Mouse (Mus musculus) ES-Bruce4 (cell line): ENCODE results near the gene Serhl. TPM values are rescaled to one million over a fixed set of nuclear protein-coding genes. Genes with fewer than 3 reads are reported as not detected.

ENCODE experiments used
- H3K27ac ChIP-seq: 2 replicates; pipeline ENCODE4 v1.5.1; 2012; ENCODE audit warnings: low read length, inconsistent platforms; ENCODE audit not compliant: insufficient read depth
- H3K27me3 ChIP-seq: 2 replicates; pipeline ENCODE4 v1.6.1; 2012; ENCODE audit warnings: mild to moderate bottlenecking, low read length, inconsistent platforms; ENCODE audit not compliant: control insufficient read depth, poor library complexity, insufficient read depth, severe bottlenecking
- H3K36me3 ChIP-seq: 2 replicates; pipeline ENCODE4 v1.6.1; 2012; ENCODE audit warnings: inconsistent platforms, mild to moderate bottlenecking, low read length, moderate library complexity; ENCODE audit not compliant: control insufficient read depth, poor library complexity, insufficient read depth, severe bottlenecking
- H3K4me1 ChIP-seq: one replicate; pipeline ENCODE4 v1.8.1; 2011; ENCODE audit warnings: low read length; ENCODE audit not compliant: control insufficient read depth, insufficient read depth
- H3K4me3 ChIP-seq: 2 replicates; pipeline ENCODE4 v1.5.1; 2011; ENCODE audit warnings: low read depth, mild to moderate bottlenecking, low read length
- H3K9ac ChIP-seq: 2 replicates; pipeline ENCODE4 v1.6.1; 2012; ENCODE audit warnings: low read depth, mild to moderate bottlenecking, inconsistent platforms; ENCODE audit not compliant: poor library complexity, severe bottlenecking
- H3K9me3 ChIP-seq: replicated peaks from 2 replicates; pipeline ENCODE4 v1.6.1; 2012; ENCODE audit warnings: mild to moderate bottlenecking, low read length, inconsistent platforms; ENCODE audit not compliant: control insufficient read depth, poor library complexity, insufficient read depth, severe bottlenecking
- CTCF ChIP-seq: IDR thresholded peaks from one replicate; pipeline ENCODE4 v1.8.1; 2011; ENCODE audit warnings: low read depth, low read length
- EP300 ChIP-seq: IDR thresholded peaks from 2 replicates; pipeline ENCODE4 v1.6.1; 2011; ENCODE audit warnings: low read depth, low read length; ENCODE audit not compliant: insufficient read depth
- POLR2A ChIP-seq: IDR thresholded peaks from one replicate; pipeline ENCODE4 v1.8.1; 2011; ENCODE audit warnings: low read length; ENCODE audit not compliant: insufficient read depth
- polyA plus RNA-seq: library from polyadenylated mRNA; stranded (reverse); fragments of >200 nt; gene quantifications from 2 replicates; pipeline ENCODE4 v1.2.4, GENCODE M21; 2011; ENCODE audit warnings: low read depth; ENCODE audit not compliant: missing spikeins, insufficient read depth, insufficient read length

Serhl gene
- polyA plus RNA-seq, 1 experiment: 20.5 TPM

- no peak for TF ChIP-seq EP300
- TF ChIP-seq CTCF: no peak
- no peak for TF ChIP-seq POLR2A
- no peaks in the 10 kb centered on the region for H3K9me3 ChIP-seq
- H3K4me3 ChIP-seq: no peak overlapping the region
- H3K27ac ChIP-seq: no peak overlapping the region
- H3K4me1 ChIP-seq: no peaks in the 10 kb centered on the region
- H3K9ac ChIP-seq: no peak overlapping the region
- H3K36me3 ChIP-seq: no peaks in the 10 kb centered on the region
- no peaks in the 10 kb centered on the region for H3K27me3 ChIP-seq
These were observed 15.1 kb upstream of the Serhl start for GRCm38 (mm10) chr15:83074179-83074578.

DNA sequence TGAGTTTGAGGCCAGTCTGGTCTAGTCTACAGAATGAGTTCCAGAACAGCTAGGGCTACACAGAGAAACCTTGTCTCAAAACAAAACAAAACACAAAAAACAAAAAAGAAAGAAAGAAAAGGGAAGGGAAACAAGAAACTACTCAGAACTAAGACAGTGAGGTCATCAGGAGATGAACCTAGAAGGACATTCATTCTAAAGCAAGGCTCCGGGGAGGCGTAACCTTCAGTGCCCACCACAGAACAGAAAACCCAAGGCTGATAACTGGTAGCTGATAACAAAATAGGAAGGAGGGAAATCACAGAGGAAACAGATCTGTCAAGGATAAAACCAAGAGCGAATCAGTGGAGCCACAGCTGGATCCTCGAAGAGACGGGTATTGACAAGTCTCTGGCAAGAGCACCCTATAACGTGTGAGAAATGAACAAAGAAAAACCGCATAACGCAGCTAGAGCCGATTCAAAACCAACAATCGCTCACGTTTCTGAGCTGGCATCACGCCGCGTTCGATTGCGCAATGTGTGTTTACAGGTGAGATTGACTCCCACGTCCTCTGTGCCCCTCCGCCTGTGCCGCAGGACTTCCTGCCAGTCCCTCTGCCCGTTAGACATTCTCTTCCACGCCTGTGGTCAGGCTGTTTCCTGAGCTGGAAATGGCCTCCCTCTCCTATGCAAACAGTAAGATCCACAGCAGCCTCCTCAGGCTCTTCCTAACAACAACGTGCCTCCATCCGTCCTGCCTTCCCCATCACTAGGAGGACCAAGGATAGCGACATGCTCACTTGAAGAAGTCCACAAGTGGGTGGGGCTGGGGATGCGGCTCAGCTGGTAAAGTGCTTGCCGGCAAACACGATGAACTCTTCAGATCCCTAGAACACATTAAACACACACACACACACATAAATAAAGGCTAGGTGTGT is 13.4 kb upstream of the Serhl start:
- no peak overlapping the region for H3K4me3 ChIP-seq
- H3K36me3 ChIP-seq: no peaks in the 10 kb centered on the region
- H3K9me3 ChIP-seq: no peaks in the 10 kb centered on the region
- TF ChIP-seq POLR2A (no peak), EP300 (no peak), CTCF (no peak)
- H3K4me1 ChIP-seq: no peaks in the 10 kb centered on the region
- no peak overlapping the region for H3K9ac ChIP-seq
- H3K27me3 ChIP-seq: no peaks in the 10 kb centered on the region
- H3K27ac ChIP-seq: no peak overlapping the region

DNA sequence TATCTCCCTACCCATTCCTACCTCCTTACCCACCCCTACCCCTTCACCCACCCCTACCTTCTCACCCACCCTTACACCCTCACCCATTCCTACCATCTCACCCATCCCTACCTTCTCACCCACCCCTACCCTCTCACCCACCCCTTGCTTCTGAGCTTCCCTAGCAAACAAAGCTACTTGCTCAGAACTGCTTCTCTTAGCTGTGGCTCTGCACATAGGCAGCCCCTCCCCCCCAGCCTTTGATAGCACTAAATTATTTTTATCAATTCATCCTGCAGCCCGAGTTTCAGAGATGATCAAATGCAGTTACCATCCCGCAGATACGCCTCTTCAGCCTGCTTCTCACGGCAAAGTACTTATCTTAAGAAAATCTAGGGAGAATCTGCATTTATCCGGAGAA is 5.8 kb upstream of the Serhl start:
- Histone ChIP-seq H3K27ac (no peak overlapping the region), H3K4me3 (no peak overlapping the region)
- TF ChIP-seq CTCF (no peak), POLR2A (no peak), EP300 (no peak)

GRCm38 (mm10) chr15:83084022-83084640 is 5.2 kb upstream of the Serhl start:
- TF ChIP-seq CTCF: no peak
- TF ChIP-seq EP300: no peak
- no peak for TF ChIP-seq POLR2A
- Histone ChIP-seq H3K36me3 (no peaks in the 10 kb centered on the region), H3K27me3 (no peaks in the 10 kb centered on the region), H3K9me3 (no peaks in the 10 kb centered on the region), H3K9ac (no peak overlapping the region), H3K4me3 (no peak overlapping the region), H3K27ac (no peak overlapping the region), H3K4me1 (peaks cover 2% of the 10 kb centered on the region)

More for the DNA sequence above, 5.8 kb upstream of the Serhl start:
- no peak overlapping the region for H3K9ac ChIP-seq
- no peaks in the 10 kb centered on the region for H3K27me3 ChIP-seq
- H3K36me3 ChIP-seq: no peaks in the 10 kb centered on the region
- H3K9me3 ChIP-seq: no peaks in the 10 kb centered on the region
- H3K4me1 ChIP-seq: peaks cover 2% of the 10 kb centered on the region

DNA sequence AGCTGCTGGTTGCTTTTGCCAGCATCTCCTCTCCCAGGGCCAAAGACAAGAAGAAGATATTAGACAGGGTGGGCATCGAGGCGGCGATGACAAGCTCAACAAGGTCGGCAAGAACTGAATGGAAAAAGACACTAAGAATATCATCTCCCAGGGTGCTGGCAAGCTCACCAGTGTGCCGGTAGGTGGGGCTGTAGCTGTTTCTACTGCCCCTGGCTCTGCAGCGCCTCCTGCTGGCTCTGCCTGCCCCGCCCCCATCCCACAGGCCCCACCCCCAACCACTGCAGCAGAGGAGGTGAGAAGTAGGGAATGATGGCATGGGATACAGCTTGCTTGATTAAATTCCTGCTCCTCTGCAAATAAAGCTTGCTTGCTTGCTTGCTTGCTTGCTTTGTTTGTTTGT is 3.4 kb upstream of the Serhl start:
- no peak overlapping the region for H3K4me3 ChIP-seq
- no peaks in the 10 kb centered on the region for H3K27me3 ChIP-seq
- TF ChIP-seq POLR2A (no peak), CTCF (peak; percentile 97), EP300 (no peak)
- peaks cover 5% of the 10 kb centered on the region for H3K4me1 ChIP-seq
- no peaks in the 10 kb centered on the region for H3K9me3 ChIP-seq
- H3K9ac ChIP-seq: no peak overlapping the region
- no peaks in the 10 kb centered on the region for H3K36me3 ChIP-seq
- H3K27ac ChIP-seq: no peak overlapping the region
